Mouse (Mus musculus): ENCODE results near the gene Sgsh. TPM values are rescaled to one million over a fixed set of nuclear protein-coding genes. Genes with fewer than 3 reads are reported as not detected.

The Sgsh gene
- total and polyA plus RNA-seq, 3 experiments, result 5.5 to 11.1 (median 5.7) TPM

- peak; percentile 73 to 74 for DNase-seq
- intact Hi-C loops (cut with DNase I), result loop anchor here (1.0 to 2.0 kb wide), 2 partner anchors 24 to 39 kb away; no protein-coding TSS in a partner anchor
- Histone ChIP-seq H3K27ac (no peak overlapping the region), H3K27me3 (ENCODE audit: control insufficient read depth, insufficient read depth, low read length) (no peaks in the 10 kb centered on the region), H3K4me1 (ENCODE audit: control insufficient read depth, insufficient read depth, low read length) (no peaks in the 10 kb centered on the region), H3K9ac (ENCODE audit: low read depth, low read length) (no peak overlapping the region), H3K79me2 (replicated peaks; ENCODE audit: control insufficient read depth, insufficient read depth, low read length) (no peaks in the 10 kb centered on the region), H3K36me3 (ENCODE audit: control insufficient read depth, insufficient read depth, low read length) (no peaks in the 10 kb centered on the region), H3K4me3 (no peak overlapping the region)
- TF ChIP-seq CTCF (IDR thresholded peaks at IDR 0.05) (peak; percentile 91), EP300 (IDR thresholded peaks at IDR 0.05; ENCODE audit: insufficient read depth, low read depth, low read length) (no peak)
- WGBS, result 33% methylated on average over 11 of the region's 11 CpGs
These were observed 8.3 kb upstream of the Sgsh start for GRCm38 (mm10) chr11:119363534-119364145.

GRCm38 (mm10) chr11:119362769-119363533 is 7.6 kb upstream of the Sgsh start:
- Histone ChIP-seq H3K9ac (ENCODE audit: low read depth, low read length) (no peak overlapping the region), H3K27me3 (ENCODE audit: control insufficient read depth, insufficient read depth, low read length) (no peaks in the 10 kb centered on the region), H3K36me3 (ENCODE audit: control insufficient read depth, insufficient read depth, low read length) (no peaks in the 10 kb centered on the region), H3K4me1 (ENCODE audit: control insufficient read depth, insufficient read depth, low read length) (no peaks in the 10 kb centered on the region), H3K27ac (no peak overlapping the region), H3K79me2 (replicated peaks; ENCODE audit: control insufficient read depth, insufficient read depth, low read length) (no peaks in the 10 kb centered on the region), H3K4me3 (no peak overlapping the region)
- 51% methylated on average over 11 of the region's 11 CpGs for WGBS
- TF ChIP-seq POLR2A (IDR thresholded peaks at IDR 0.05; ENCODE audit: insufficient read depth, low read depth, low read length) (no peak), EP300 (IDR thresholded peaks at IDR 0.05; ENCODE audit: insufficient read depth, low read depth, low read length) (no peak), CTCF (IDR thresholded peaks at IDR 0.05) (no peak)
- DNase-seq, result no peak
- intact Hi-C loops (cut with DNase I), result loop anchor here (1.0 to 2.0 kb wide), 2 partner anchors 24 to 40 kb away; no protein-coding TSS in a partner anchor

- no peak for TF ChIP-seq EP300 (IDR thresholded peaks at IDR 0.05; ENCODE audit: insufficient read depth, low read depth, low read length)
- no peak for TF ChIP-seq CTCF (IDR thresholded peaks at IDR 0.05)
- TF ChIP-seq POLR2A (IDR thresholded peaks at IDR 0.05; ENCODE audit: insufficient read depth, low read depth, low read length), result no peak
- DNase-seq, result no peak
- no peak overlapping the region for H3K4me3 ChIP-seq
- no peak overlapping the region for H3K27ac ChIP-seq
- H3K27me3 ChIP-seq (ENCODE audit: control insufficient read depth, insufficient read depth, low read length), result no peaks in the 10 kb centered on the region
- no peak overlapping the region for H3K9ac ChIP-seq (ENCODE audit: low read depth, low read length)
- peaks cover 3% of the 10 kb centered on the region for H3K4me1 ChIP-seq (ENCODE audit: control insufficient read depth, insufficient read depth, low read length)
- no peaks in the 10 kb centered on the region for H3K79me2 ChIP-seq (replicated peaks; ENCODE audit: control insufficient read depth, insufficient read depth, low read length)
- no peaks in the 10 kb centered on the region for H3K36me3 ChIP-seq (ENCODE audit: control insufficient read depth, insufficient read depth, low read length)
- 93% methylated on average over 10 of the region's 10 CpGs for WGBS
- intact Hi-C loops (cut with DNase I), result no loop called here
These were observed 3.8 kb upstream of the Sgsh start for GRCm38 (mm10) chr11:119359089-119359488.

- H3K27ac ChIP-seq, result peak overlapping the region; percentile 90
- intact Hi-C loops (cut with DNase I), result loop anchor here (2.0 kb wide), 1 partner anchor 38 kb away; the partner anchor contains the start of gene Rnf213
- H3K79me2 ChIP-seq (replicated peaks; ENCODE audit: control insufficient read depth, insufficient read depth, low read length), result no peaks in the 10 kb centered on the region
- TF ChIP-seq POLR2A (IDR thresholded peaks at IDR 0.05; ENCODE audit: insufficient read depth, low read depth, low read length) (no peak), CTCF (IDR thresholded peaks at IDR 0.05) (0 out of 2 replicates have a peak, but pooled peaks have one; percentile 7)
- H3K27me3 ChIP-seq (ENCODE audit: control insufficient read depth, insufficient read depth, low read length), result no peaks in the 10 kb centered on the region
- peak overlapping the region; percentile 80 for H3K9ac ChIP-seq (ENCODE audit: low read depth, low read length)
- no peaks in the 10 kb centered on the region for H3K36me3 ChIP-seq (ENCODE audit: control insufficient read depth, insufficient read depth, low read length)
- H3K4me3 ChIP-seq, result peak overlapping the region; percentile 82
- WGBS, result 2% methylated on average over 23 of the region's 23 CpGs
- peaks cover 3% of the 10 kb centered on the region for H3K4me1 ChIP-seq (ENCODE audit: control insufficient read depth, insufficient read depth, low read length)
- DNase-seq, result peak; percentile 66 to 77
These were observed 416 bp downstream of the Sgsh start for GRCm38 (mm10) chr11:119354798-119355442.

GRCm38 (mm10) chr11:119353946-119354345 is 1.4 kb downstream of the Sgsh start:
- H3K27me3 ChIP-seq (ENCODE audit: control insufficient read depth, insufficient read depth, low read length), result no peaks in the 10 kb centered on the region
- no peak overlapping the region for H3K4me3 ChIP-seq
- intact Hi-C loops (cut with DNase I), result loop anchor here (2.0 kb wide), 1 partner anchor 39 kb away; the partner anchor contains the start of gene Rnf213
- H3K4me1 ChIP-seq (ENCODE audit: control insufficient read depth, insufficient read depth, low read length), result peaks cover 3% of the 10 kb centered on the region
- H3K79me2 ChIP-seq (replicated peaks; ENCODE audit: control insufficient read depth, insufficient read depth, low read length), result no peaks in the 10 kb centered on the region
- TF ChIP-seq POLR2A (IDR thresholded peaks at IDR 0.05; ENCODE audit: insufficient read depth, low read depth, low read length) (no peak), CTCF (IDR thresholded peaks at IDR 0.05) (no peak), EP300 (IDR thresholded peaks at IDR 0.05; ENCODE audit: insufficient read depth, low read depth, low read length) (no peak)
- WGBS, result 76% methylated on average over 4 of the region's 4 CpGs
- DNase-seq, result peak in 1 of 2 experiments; percentile 12
- H3K27ac ChIP-seq, result no peak overlapping the region
- no peaks in the 10 kb centered on the region for H3K36me3 ChIP-seq (ENCODE audit: control insufficient read depth, insufficient read depth, low read length)
- H3K9ac ChIP-seq (ENCODE audit: low read depth, low read length), result no peak overlapping the region

Data from heart, adult 2 months (tissue).